ENCODE assay signal across 19 mouse cellular contexts in genomic region chr2:149545708-149546107, GRCm38 (mm10).
DNase-seq lines count a peak whose midpoint lies in the region; ATAC-seq and TF ChIP-seq lines count a peak whose summit lies in the region.
"Had no signal": no experiment of that assay in that cellular context is flagged by ENCODE, and none has a peak within 500 bp of the region (broad histone marks: within the 10 kb centered on the region; RNA-seq: fewer than 3 reads in every experiment).

No protein-coding gene starts in this region.

- H3K9ac ChIP-seq in forebrain, postnatal 0 days = no peak overlapping the region
- no peak overlapping the region for H3K9ac ChIP-seq in forebrain, embryonic 15.5 days (replicated peaks)
- H3K9ac ChIP-seq: embryonic facial prominence, embryonic 13.5 days; hindbrain, embryonic 14.5 days had no signal

- peak; percentile 50 for DNase-seq in forebrain, postnatal 0 days
- peak; percentile 4 for DNase-seq in layer of hippocampus, adult 11-12 months (ENCODE audit: low spot score)
- DNase-seq in layer of hippocampus, adult 9-10 months (ENCODE audit: low spot score) = no peak
- peak; percentile 58 for DNase-seq in brain, adult 2 months (ENCODE audit: low read depth, low spot score)
- peak; percentile 17 for DNase-seq in telencephalon, adult 2 months (ENCODE audit: low read depth, low spot score)
- DNase-seq: adrenal gland, adult 8-10 months; cerebellum, adult 18-20 months; cerebellum, adult 9-11 months; cerebellum, postnatal 36 days; gastrocnemius, postnatal 10 days; heart, adult 18-20 months; heart, postnatal 10 days; heart, postnatal 4 days had no signal

- WGBS in forebrain, postnatal 0 days = 45% methylated on average over 2 of the region's 2 CpGs
- WGBS in forebrain, embryonic 15.5 days = 70% methylated on average over 2 of the region's 2 CpGs

- TF ChIP-seq CTCF in forebrain, postnatal 0 days (IDR thresholded peaks at IDR 0.05; ENCODE audit: low read depth) = no peak

- no peak overlapping the region for H3K27ac ChIP-seq in forebrain, postnatal 0 days (ENCODE audit: low read depth, low read length)
- H3K27ac ChIP-seq in forebrain, embryonic 15.5 days (replicated peaks) = no peak overlapping the region
- H3K27ac ChIP-seq: embryonic facial prominence, embryonic 13.5 days; heart, embryonic 10.5 days; hindbrain, embryonic 14.5 days had no signal

- peak; percentile 82 for ATAC-seq in forebrain, postnatal 0 days
- no peak for ATAC-seq in forebrain, embryonic 15.5 days (replicated peaks)
- ATAC-seq: inflammation-experienced regulatory T-cells, adult 6 months; intestine, postnatal 0 days had no signal

- H3K36me3 ChIP-seq in forebrain, postnatal 0 days (ENCODE audit: insufficient read depth) = no peaks in the 10 kb centered on the region
- H3K36me3 ChIP-seq in forebrain, embryonic 15.5 days = no peaks in the 10 kb centered on the region
- H3K36me3 ChIP-seq: embryonic facial prominence, embryonic 13.5 days; heart, embryonic 10.5 days had no signal

- H3K9me3 ChIP-seq in forebrain, postnatal 0 days (ENCODE audit: low read length) = no peaks in the 10 kb centered on the region
- H3K9me3 ChIP-seq in forebrain, embryonic 15.5 days = no peaks in the 10 kb centered on the region
- H3K9me3 ChIP-seq: embryonic facial prominence, embryonic 13.5 days; heart, embryonic 10.5 days had no signal

- H3K27me3 ChIP-seq in forebrain, postnatal 0 days (ENCODE audit: insufficient read depth, low read length) = no peaks in the 10 kb centered on the region
- H3K27me3 ChIP-seq in forebrain, embryonic 15.5 days = no peaks in the 10 kb centered on the region
- H3K27me3 ChIP-seq: embryonic facial prominence, embryonic 13.5 days had no signal

- no peak overlapping the region for H3K4me2 ChIP-seq in forebrain, postnatal 0 days (ENCODE audit: low read depth)
- no peak overlapping the region for H3K4me2 ChIP-seq in forebrain, embryonic 15.5 days (replicated peaks)
- H3K4me2 ChIP-seq: embryonic facial prominence, embryonic 13.5 days; hindbrain, embryonic 14.5 days had no signal

- H3K4me1 ChIP-seq in forebrain, postnatal 0 days (ENCODE audit: insufficient read depth) = no peaks in the 10 kb centered on the region
- H3K4me1 ChIP-seq in forebrain, embryonic 15.5 days = no peaks in the 10 kb centered on the region
- H3K4me1 ChIP-seq: embryonic facial prominence, embryonic 13.5 days; heart, embryonic 10.5 days had no signal

- H3K4me3 ChIP-seq in forebrain, postnatal 0 days (ENCODE audit: low read depth, low read length) = no peak overlapping the region
- no peak overlapping the region for H3K4me3 ChIP-seq in forebrain, embryonic 15.5 days
- H3K4me3 ChIP-seq: embryonic facial prominence, embryonic 13.5 days; heart, embryonic 10.5 days had no signal
